Mouse (Mus musculus) layer of hippocampus, postnatal 14 days (tissue): Measurements from ENCODE around the gene Nlrp3. TPM values are rescaled to one million over a fixed set of nuclear protein-coding genes. Genes with fewer than 3 reads are reported as not detected.
A peak's percentile ranks its signal among the peaks of the same experiment; 100 is the strongest.

Experiments used
- DNase-seq, 2 experiments: peaks; one replicate each; pipeline ENCODE4 v3.0.0; 2021 to 2022; ENCODE audit warnings: low spot score in 2 of 2, mixed read lengths in 1 of 2
- long read RNA-seq, 2 experiments: library from polyadenylated mRNA; stranded (forward); transcript quantifications; one replicate each; pipeline ENCODE4 v2.0.0; 2021
- total RNA-seq, 2 experiments: library from RNA; stranded (reverse); gene quantifications; 2 replicates each; pipeline ENCODE4 v1.2.3; 2021

The Nlrp3 gene
- total RNA-seq = 1 to 10 TPM; 1.0 to 1.9 TPM
- long read RNA-seq, experiment 1 = 0 reads
- long read RNA-seq, experiment 2 = 0 reads

DNA sequence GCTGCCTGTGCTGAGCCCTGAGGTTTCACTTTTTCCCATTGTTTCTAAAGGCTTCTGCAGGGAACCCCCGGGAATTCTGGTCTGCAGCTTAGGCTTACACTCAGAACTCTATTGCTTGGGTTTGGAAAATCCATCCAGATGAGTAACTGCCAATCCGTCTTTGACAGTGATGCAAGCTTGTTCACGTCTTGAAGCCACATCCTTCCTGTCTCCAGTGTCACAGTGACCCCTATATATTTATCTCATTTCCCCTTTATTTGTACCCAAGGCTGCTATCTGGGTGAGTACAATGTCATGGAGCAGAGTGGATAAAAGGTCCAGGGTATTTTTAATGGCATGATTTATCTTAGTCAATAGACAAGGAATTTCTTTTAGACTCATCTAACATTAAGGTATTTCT is at the start of gene Nlrp3:
Gene Nlrp3 (plus strand): TSS at position 245 of the 400 bp plus-strand sequence.
- no peak for DNase-seq

DNA sequence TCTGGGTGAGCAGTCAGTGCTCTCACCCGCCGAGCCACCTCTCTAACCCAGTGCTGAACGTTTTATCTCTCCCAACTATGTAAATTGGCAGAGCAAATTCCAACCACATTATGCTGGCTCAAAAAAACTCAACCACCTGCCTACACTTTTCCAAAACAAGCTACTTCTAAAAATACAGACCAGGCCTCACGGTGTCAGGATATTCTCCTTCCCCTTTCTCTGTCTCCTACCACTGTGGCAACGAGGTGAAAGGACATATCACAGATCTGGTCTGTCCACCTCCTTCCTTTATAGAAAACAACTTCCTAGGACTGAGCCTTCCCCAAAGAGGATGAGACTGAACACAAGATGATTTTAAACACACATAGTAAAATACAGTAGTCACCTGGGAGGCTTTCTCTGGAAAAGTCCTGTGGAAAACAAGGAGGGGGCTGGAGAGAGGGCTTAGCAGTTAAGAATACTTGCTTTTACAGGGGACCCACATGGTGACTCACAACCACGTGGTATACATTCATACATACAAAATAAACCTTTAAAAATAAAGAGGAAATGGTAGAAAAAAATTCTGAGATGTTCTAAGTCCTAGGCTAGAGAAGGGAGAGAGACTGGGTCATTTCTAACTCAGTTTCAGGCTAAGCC is 44.6 kb upstream of the Nlrp3 start:
- no peak for DNase-seq

GRCm38 (mm10) chr11:59497747-59498146 is 43.6 kb upstream of the Nlrp3 start:
- no peak for DNase-seq

- no peak for DNase-seq
These were observed 39.2 kb upstream of the Nlrp3 start for GRCm38 (mm10) chr11:59501978-59502700.

GRCm38 (mm10) chr11:59505351-59505838 is 36.0 kb upstream of the Nlrp3 start:
- DNase-seq = peak; percentile 51 to 56

- DNase-seq = peak; percentile 76 to 80
These were observed 35.3 kb upstream of the Nlrp3 start for GRCm38 (mm10) chr11:59505839-59506712.

- DNase-seq = no peak
These were observed 34.7 kb upstream of the Nlrp3 start for GRCm38 (mm10) chr11:59506713-59507074.

DNA sequence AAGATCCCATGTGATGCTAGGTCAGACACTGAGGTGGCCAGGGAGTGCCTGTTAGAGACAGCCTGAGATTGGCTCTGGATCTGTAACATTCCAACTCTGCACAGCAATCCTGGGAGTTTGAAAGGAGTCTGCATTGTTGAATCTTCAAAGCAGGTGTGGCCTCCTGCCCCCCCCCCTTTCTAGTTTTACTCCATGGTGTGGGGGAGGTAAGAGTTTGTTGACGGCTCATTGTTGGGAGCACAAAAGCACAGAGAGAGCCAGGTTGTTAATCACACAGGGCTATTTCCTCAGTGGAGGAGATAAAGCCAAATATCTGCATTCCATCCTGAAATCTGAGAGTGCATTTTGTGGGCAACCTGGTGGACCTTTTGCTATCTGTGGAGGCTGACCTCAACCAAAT is 29.8 kb upstream of the Nlrp3 start:
- DNase-seq = no peak

- DNase-seq = no peak
These were observed 28.6 kb upstream of the Nlrp3 start for GRCm38 (mm10) chr11:59512733-59513132.

GRCm38 (mm10) chr11:59513556-59513955 is 27.8 kb upstream of the Nlrp3 start:
- no peak for DNase-seq

DNA sequence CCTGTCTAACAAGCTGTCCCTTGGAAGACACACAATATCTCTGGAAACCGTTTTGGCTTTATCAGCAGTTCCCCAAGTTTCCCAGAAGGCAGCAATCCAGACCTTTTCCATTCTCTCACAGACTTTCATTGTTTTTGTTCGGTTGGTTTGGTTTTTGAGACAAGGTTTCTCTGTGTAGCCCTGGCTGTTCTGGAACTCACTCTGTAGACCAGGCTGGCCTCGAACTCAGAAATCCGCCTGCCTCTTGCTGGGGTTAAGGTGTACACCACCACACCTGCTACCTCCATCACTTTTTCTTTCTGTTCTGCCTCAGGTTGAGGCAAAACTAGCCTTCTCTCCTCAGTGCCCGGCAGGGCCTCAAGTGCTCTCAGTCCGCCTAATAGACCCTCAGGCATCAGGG is 27.0 kb upstream of the Nlrp3 start:
- DNase-seq = no peak

- no peak for DNase-seq
These were observed 26.6 kb upstream of the Nlrp3 start for GRCm38 (mm10) chr11:59514789-59515188.

DNA sequence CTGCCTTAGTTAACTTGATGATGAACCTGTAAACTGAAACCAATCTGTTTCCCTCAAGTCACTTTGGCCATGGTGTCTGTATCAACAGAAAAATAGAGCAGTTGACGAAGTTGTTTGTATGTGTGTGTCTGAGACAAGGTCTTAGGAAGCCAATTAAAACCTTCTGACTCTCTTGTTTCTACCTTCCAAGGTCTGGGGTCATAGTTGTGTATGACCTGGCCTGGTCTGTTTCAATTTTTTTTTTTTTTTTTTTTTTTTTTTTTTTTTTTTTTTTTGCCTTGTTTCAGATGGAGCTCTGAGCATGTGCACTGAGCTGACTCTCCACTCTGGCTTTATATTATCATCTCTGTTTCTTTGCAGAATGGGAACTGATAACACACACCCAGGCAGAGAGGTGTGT is 23.9 kb upstream of the Nlrp3 start:
- no peak for DNase-seq

- DNase-seq = no peak
These were observed 23.1 kb upstream of the Nlrp3 start for GRCm38 (mm10) chr11:59518226-59518625.

GRCm38 (mm10) chr11:59519741-59520495 is 21.4 kb upstream of the Nlrp3 start:
- no peak for DNase-seq

DNA sequence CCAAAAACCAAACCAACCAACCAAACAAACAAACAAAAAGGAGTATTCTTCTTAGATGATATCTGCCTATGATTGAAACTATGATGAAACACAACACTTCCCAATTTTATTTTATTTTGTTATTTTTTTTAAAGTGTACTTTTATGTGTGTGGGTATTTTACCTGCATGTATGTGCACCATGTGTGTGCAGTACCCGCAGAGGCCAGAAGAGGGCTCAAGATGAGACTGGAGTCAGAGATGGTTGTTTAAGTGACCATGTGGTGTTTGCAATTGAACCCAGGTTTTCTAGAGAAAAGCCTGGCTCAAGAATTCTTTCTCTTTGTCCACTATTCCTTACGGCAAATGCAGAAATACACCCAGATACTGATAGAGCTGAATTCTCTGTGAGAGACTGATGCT is 17.2 kb upstream of the Nlrp3 start:
- DNase-seq = no peak

- DNase-seq = peak; percentile 77 to 94
These were observed 16.1 kb upstream of the Nlrp3 start for GRCm38 (mm10) chr11:59525237-59525636.

GRCm38 (mm10) chr11:59526472-59527080 is 14.8 kb upstream of the Nlrp3 start, which contains the start of gene Zkscan17:
Gene Zkscan17, minus strand, starts transcription at chr11:59526751.
- no peak for DNase-seq

DNA sequence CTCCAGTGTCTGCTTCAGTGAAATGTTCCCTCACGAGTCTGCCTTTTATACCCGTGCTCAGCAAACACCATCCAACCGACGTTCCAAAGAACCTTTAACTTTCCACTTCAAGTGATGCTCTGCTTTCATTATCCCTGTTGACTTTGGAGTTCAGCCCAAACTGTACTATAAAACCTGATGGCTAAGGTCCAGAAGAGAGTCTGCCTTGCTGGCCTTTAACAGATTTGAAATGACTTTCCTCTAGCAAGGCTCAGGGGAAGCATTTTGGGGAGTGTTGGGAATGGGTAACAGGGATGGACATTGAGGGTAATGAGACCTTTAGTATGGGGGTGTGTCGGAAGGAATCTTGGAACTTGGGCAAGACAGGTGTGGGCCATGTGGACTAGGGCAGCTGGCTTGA is 11.1 kb upstream of the Nlrp3 start:
- DNase-seq = no peak

DNA sequence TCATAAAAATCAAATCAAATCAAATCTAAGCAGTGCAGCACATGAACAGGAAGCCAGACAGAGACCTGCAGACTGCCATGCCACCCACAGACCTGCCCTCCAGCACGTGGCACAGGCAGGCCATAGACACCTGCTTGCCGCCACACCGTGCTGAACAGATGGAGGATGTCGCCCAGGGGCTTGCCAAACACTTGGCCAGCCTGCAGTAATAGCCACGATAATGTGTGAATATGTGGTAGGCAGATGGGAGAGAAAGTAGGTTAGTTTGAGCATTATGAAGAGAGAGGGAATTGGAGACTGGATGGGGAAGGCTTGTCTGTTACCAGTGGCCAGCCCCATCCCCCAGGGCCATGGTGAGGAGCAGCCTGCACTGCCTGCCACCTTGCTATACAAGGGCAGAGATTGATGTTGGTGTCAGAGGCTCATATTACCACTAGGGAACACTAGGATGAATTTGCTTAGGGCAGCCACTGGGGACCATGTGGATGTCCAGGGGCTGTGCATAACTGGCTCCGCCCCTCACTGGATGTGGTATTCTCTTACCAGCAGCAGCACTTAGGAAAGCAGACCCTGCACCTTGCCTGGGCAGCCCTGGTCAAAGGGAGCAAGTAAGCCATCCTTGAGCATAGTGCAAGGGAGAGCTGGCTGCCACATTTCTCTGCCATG is 10.4 kb upstream of the Nlrp3 start:
- peak in 1 of 2 experiments; percentile 18 for DNase-seq
